Mouse (Mus musculus): ENCODE data around the gene Ntf3. TPM values are rescaled to one million over a fixed set of nuclear protein-coding genes. Genes with fewer than 3 reads are reported as not detected.

Ntf3 gene
- polyA plus RNA-seq, 1 experiment from 2014 or later: 8.3 TPM

DNA sequence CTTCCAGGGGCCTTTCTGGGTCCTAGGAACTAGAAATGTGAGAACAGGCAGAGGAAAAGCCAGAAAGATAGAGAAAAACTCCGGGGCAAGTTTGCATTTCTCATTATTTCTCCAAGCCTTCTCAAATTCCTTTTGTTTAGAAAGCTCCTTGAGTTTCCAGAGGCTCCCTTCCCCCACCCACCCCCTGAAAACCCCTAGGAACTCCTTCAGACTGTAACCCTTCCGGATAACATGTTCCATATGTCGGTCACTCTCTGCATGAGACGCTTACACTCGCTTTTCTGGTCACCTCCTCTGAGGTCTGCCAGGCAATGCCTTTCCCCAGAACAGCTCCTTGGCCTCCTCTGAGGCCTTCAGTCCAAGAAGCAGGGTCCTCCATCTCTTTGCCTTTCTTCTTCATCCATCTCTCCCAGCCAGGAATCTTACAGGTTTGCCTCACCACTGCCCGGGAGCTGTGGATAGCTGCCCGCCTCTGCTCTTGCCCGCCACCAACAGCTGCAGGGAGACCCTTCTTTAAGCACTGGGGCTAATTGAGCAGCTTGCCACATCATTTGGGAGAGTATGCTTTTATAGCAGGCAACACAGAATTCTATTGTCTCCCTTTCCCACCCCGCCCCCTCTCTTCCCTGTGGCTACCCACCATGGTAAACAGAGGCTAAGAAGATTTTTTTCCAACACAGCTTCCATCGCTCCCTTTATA, 51.6 kb downstream of the Ntf3 start:
- no peak for ATAC-seq (ENCODE audit: low read depth)
- WGBS: 43% methylated on average over 10 of the region's 10 CpGs
- Histone ChIP-seq H3K27me3 (no peaks in the 10 kb centered on the region), H3K4me1 (replicated peaks) (peaks cover 8% of the 10 kb centered on the region; the same call in 1 of the 2 replicates), H3K36me3 (no peaks in the 10 kb centered on the region), H3K4me2 (no peak overlapping the region), H3K9ac (no peak overlapping the region), H3K27ac (replicated peaks) (no peak overlapping the region), H3K9me3 (no peaks in the 10 kb centered on the region), H3K4me3 (no peak overlapping the region)

DNA sequence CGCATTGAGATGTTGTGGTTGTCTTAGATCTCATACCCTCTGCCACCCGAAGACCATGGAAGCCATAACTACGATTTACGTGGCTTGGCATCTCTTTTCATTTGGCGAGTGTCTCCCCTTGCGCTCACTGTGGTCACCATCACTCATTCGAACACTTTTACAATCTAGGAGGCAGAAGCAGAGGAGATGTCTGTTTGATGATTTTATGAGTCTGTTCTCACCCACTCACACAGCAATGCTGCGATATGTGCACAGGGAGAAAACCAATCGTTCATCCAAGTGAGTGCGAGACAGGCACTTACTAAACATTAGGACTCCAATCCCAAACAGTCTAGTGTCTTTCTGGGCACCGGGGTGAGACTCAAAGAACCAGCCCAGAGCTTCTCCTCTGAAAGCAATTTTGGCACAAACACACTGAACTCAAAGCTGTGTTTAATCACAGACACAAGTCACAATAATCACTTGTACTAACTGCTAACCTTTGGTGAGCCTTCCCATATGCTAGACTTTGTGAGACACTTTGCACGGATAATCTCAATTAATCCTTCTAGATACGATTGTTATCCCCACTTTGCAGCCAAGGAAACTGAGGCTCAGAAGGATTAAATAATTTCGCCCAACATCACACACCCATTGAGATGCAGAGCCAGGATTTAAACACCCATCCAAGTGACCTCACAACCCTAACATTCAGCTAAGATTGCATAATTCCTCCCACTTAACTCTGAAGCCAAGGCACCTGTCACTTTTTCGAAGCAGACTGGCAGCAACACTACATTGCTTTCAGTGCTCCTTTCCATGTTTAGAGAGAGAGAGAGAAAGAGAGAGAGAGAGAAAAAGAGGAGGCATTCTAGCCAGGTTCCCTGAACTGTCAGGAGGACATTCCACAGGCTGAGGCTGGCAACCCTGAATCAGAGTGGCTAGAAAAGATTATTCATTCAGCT, 55.5 kb downstream of the Ntf3 start:
- 81% methylated on average over 15 of the region's 15 CpGs for WGBS
- no peak for ATAC-seq (ENCODE audit: low read depth)
- Histone ChIP-seq H3K9me3 (no peaks in the 10 kb centered on the region), H3K27me3 (no peaks in the 10 kb centered on the region), H3K27ac (replicated peaks) (no peak overlapping the region), H3K4me3 (no peak overlapping the region), H3K9ac (no peak overlapping the region), H3K4me2 (no peak overlapping the region), H3K36me3 (no peaks in the 10 kb centered on the region), H3K4me1 (replicated peaks) (peaks cover 8% of the 10 kb centered on the region; the same call in 1 of the 2 replicates)

DNA sequence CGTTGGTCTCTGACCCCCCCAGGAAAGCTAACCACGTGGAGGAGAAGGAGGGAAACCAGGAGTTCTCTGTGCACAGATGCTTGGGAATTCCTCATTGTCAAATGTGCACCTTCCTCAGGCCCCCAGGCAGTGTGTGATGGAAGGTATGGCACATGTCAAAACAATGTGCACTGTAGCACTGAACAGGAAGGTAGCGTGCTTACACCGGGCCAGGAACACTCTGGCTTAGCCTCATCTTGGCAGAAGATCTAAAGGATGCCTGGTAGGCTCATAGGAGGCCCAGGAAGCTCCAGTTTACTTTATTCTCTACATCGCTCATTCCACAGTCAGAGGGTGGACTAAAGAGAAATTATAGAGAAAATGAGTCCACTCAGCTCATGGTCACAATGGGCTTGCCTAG, 57.5 kb downstream of the Ntf3 start:
- Histone ChIP-seq H3K4me3 (no peak overlapping the region), H3K36me3 (no peaks in the 10 kb centered on the region), H3K4me2 (no peak overlapping the region), H3K27ac (replicated peaks) (no peak overlapping the region), H3K27me3 (no peaks in the 10 kb centered on the region), H3K9me3 (no peaks in the 10 kb centered on the region), H3K9ac (no peak overlapping the region), H3K4me1 (replicated peaks) (no peaks in the 10 kb centered on the region)
- 87% methylated on average over 5 of the region's 5 CpGs for WGBS
- no peak for ATAC-seq (ENCODE audit: low read depth)

DNA sequence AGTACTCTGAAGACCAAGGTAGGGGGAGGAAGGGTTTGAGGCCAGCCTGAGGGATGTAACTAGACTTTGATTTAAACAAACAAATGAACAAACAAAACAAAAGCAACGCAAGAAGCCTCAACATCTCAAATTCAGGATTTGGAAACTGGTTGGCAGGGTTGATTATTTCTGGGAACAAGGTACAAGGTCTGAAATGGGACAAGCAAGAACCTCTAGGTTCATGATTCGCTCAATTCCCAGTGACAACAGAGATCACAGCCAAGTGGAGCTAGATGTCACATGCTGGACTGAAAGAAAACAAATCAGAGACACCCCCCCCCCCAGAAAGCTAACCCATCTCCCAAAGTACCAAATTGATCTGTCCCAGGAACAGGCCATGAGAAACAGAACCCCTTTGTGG, 57.9 kb downstream of the Ntf3 start:
- ATAC-seq (ENCODE audit: low read depth): no peak
- Histone ChIP-seq H3K9me3 (no peaks in the 10 kb centered on the region), H3K27ac (replicated peaks) (no peak overlapping the region), H3K9ac (no peak overlapping the region), H3K27me3 (no peaks in the 10 kb centered on the region), H3K4me3 (no peak overlapping the region), H3K4me1 (replicated peaks) (no peaks in the 10 kb centered on the region), H3K4me2 (no peak overlapping the region), H3K36me3 (no peaks in the 10 kb centered on the region)
- WGBS: 87% methylated on average over 2 of the region's 2 CpGs

DNA sequence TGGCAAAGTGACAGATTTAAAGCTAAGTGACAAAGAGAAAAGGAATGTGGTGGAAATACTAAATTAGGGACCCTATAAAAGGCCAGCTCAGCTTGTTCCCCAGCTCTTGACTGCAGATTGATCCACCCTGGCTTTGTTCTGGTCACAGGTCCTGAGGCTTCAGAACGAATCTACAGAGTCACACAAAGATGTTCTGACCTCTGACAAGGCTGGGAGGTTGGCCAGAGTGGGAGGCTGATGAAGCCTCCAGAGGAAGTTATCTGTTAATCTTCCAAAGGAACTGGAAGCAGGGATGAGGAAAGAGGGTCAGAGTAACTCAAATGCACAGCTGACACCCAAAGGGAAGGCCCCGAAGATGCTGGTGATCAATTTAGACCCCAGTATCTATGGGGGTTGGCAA, 59.3 kb downstream of the Ntf3 start:
- 59% methylated on average over 2 of the region's 2 CpGs for WGBS
- Histone ChIP-seq H3K4me1 (replicated peaks) (no peaks in the 10 kb centered on the region), H3K9ac (no peak overlapping the region), H3K4me2 (no peak overlapping the region), H3K9me3 (no peaks in the 10 kb centered on the region), H3K4me3 (no peak overlapping the region), H3K36me3 (no peaks in the 10 kb centered on the region), H3K27ac (replicated peaks) (no peak overlapping the region), H3K27me3 (no peaks in the 10 kb centered on the region)
- no peak for ATAC-seq (ENCODE audit: low read depth)

DNA sequence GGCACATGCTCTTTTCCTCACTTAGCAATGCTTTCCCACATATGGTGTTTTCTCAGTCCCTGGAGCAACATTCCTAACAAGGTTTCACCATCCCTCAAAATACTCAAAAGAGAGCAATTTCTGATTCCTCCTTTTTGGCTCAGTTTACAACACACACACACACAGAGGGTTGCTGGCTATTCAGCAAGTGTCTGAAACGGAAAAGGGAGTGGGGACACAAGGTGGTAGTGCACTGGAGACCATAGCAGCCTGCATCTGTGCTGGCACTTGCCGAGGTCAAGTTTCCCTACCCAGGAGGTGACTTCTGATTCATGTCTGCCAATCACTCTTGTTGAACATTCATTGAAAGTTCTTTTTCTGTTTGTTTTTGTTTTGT, 59.9 kb downstream of the Ntf3 start:
- no peaks in the 10 kb centered on the region for H3K27me3 ChIP-seq
- no peaks in the 10 kb centered on the region for H3K36me3 ChIP-seq
- no peaks in the 10 kb centered on the region for H3K9me3 ChIP-seq
- H3K27ac ChIP-seq (replicated peaks): no peak overlapping the region
- H3K4me3 ChIP-seq: no peak overlapping the region
- no peak overlapping the region for H3K4me2 ChIP-seq
- 79% methylated on average over 2 of the region's 2 CpGs for WGBS
- ATAC-seq (ENCODE audit: low read depth): no peak
- no peak overlapping the region for H3K9ac ChIP-seq
- no peaks in the 10 kb centered on the region for H3K4me1 ChIP-seq (replicated peaks)

DNA sequence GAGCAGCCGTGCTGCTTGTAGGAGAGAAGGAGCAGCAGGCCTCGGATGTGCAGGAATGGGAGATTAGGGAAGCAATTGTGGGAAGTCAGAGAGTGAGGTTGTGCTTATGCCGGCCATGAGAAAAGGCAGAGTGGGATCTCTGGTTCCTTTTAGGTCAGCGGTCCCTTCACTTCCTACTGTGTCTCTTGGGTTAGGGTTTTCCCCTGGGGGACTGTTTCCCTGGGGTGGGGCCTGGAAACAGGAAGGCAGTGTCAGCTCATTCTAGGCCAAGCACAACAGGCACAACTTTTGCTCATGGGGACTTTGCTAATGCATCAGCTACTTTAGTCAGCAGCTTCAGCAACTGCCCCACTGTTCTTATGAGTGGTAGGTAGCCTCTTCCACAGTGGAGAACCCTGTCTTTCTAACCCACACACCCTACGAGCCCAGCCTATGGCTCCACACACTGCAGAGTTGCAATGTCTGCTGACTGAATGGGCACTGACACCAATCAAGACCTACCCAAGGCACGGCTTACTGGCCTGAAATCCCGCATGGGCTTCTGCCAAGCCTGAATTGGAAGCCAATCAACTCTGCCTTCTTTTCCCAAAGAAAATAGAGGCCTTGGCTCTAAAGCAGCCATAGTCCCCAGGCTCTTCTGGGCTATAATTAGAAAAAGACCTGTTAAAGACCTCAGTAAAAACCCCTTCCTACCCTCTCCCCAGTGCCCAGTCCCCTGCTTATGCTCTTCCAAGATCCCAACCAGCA, 60.5 kb downstream of the Ntf3 start:
- H3K4me1 ChIP-seq (replicated peaks): no peaks in the 10 kb centered on the region
- H3K9ac ChIP-seq: no peak overlapping the region
- H3K36me3 ChIP-seq: no peaks in the 10 kb centered on the region
- H3K4me3 ChIP-seq: no peak overlapping the region
- 82% methylated on average over 7 of the region's 7 CpGs for WGBS
- no peak overlapping the region for H3K4me2 ChIP-seq
- no peak for ATAC-seq (ENCODE audit: low read depth)
- no peaks in the 10 kb centered on the region for H3K27me3 ChIP-seq
- H3K27ac ChIP-seq (replicated peaks): no peak overlapping the region
- no peaks in the 10 kb centered on the region for H3K9me3 ChIP-seq

DNA sequence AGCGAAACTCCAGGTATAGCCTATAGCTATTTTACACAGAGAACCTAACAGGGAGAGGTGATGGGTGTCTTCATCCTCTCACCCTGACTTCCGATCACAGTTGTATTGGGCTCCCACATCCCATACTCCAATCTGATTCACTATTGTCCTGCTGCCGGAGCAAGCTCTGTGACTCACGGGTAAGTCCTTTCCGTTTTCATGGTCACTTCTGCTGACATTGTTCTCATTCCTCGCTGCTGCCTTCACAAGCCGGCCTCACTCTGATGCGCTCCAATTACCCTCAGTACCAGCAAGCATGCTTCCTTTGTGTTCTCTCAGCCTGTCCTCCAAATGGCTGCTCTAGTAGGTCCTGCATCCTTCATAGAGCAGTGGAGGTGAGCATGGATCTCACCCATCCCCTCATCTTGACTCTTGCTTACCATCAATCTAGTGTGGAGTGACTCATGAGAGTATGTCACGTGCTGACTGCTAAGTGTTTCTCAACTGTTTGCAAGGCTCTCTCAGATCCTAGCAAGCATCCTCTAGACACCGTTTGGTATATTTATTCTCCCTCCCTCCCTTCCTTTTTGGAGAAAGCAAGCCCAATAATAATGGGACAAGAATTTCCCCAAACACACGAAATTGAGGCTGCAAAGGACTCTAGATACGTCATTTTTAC, 61.5 kb downstream of the Ntf3 start:
- ATAC-seq (ENCODE audit: low read depth): no peak
- no peak overlapping the region for H3K4me3 ChIP-seq
- no peaks in the 10 kb centered on the region for H3K36me3 ChIP-seq
- H3K9me3 ChIP-seq: no peaks in the 10 kb centered on the region
- H3K9ac ChIP-seq: no peak overlapping the region
- no peak overlapping the region for H3K4me2 ChIP-seq
- no peak overlapping the region for H3K27ac ChIP-seq (replicated peaks)
- H3K27me3 ChIP-seq: no peaks in the 10 kb centered on the region
- WGBS: 80% methylated on average over 12 of the region's 12 CpGs
- H3K4me1 ChIP-seq (replicated peaks): no peaks in the 10 kb centered on the region

DNA sequence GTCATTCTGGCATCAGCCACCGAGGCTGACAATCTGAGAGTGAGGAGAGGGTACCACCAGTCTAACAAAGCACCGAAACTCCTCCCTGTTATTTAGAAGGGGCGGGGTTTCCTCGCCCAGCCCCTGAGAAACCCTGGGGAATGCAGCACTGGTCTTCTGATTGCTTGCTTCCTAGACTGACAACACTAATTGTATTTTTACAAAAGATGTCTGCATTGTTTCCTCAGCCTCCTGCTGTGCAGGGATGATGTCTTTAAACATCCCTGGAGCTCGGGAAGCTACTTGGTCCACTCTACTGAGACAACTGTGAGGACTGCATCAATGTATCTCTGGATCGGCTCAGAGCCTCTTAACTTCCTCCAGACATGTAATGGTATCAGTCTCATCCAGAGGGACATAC, 64.1 kb downstream of the Ntf3 start:
- no peak for ATAC-seq (ENCODE audit: low read depth)
- 69% methylated on average over 6 of the region's 6 CpGs for WGBS
- Histone ChIP-seq H3K4me3 (no peak overlapping the region), H3K4me1 (replicated peaks) (no peaks in the 10 kb centered on the region), H3K4me2 (no peak overlapping the region), H3K36me3 (no peaks in the 10 kb centered on the region), H3K27ac (replicated peaks) (no peak overlapping the region), H3K9me3 (no peaks in the 10 kb centered on the region), H3K9ac (no peak overlapping the region), H3K27me3 (no peaks in the 10 kb centered on the region)

DNA sequence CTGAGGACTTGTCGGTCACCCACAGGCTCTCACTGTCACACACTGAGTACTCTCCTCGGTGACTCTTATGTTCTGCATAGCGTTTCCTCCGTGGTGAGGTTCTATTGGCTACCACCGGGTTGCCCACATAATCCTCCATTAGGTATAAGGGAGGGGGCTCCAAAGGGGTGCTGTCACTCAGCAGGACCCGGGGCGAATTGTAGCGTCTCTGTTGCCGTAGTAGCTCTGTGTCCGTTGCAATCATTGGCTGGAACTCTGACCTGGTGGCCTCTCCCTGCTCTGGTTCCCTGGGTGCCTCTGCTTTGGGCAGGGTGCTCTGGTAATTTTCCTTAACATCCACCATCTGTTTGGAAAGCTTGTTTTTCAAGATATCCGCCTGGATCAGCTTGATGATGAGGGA, 64.7 kb downstream of the Ntf3 start:
- Histone ChIP-seq H3K27ac (replicated peaks) (no peak overlapping the region), H3K4me2 (no peak overlapping the region), H3K4me1 (replicated peaks) (no peaks in the 10 kb centered on the region), H3K9me3 (no peaks in the 10 kb centered on the region), H3K9ac (no peak overlapping the region), H3K36me3 (no peaks in the 10 kb centered on the region), H3K4me3 (no peak overlapping the region), H3K27me3 (no peaks in the 10 kb centered on the region)
- 92% methylated on average over 11 of the region's 11 CpGs for WGBS
- ATAC-seq (ENCODE audit: low read depth): no peak

DNA sequence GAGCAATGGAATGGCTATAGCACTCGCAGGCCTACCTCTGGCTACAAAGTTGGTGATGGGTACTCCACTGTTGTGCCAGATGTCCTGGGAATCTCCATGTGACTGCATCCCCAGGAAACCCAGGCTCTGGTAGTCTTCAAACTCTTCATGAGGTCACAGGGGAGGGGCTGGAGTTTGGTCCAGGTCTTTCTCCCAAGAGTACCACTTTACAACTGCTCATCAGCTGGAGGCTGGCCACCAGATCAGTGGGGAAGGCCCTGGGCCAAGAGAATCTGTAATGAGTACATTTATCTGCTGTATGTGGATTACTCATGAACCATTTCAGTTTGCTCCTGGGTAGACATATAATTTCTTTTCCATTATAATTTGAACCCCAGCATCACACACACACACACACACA, 66.1 kb downstream of the Ntf3 start:
- Histone ChIP-seq H3K36me3 (no peaks in the 10 kb centered on the region), H3K4me3 (no peak overlapping the region), H3K9me3 (no peaks in the 10 kb centered on the region), H3K27ac (replicated peaks) (no peak overlapping the region), H3K4me2 (no peak overlapping the region), H3K4me1 (replicated peaks) (no peaks in the 10 kb centered on the region), H3K9ac (no peak overlapping the region), H3K27me3 (no peaks in the 10 kb centered on the region)
- WGBS: 91% methylated on average over 1 of the region's 1 CpGs
- no peak for ATAC-seq (ENCODE audit: low read depth)

DNA sequence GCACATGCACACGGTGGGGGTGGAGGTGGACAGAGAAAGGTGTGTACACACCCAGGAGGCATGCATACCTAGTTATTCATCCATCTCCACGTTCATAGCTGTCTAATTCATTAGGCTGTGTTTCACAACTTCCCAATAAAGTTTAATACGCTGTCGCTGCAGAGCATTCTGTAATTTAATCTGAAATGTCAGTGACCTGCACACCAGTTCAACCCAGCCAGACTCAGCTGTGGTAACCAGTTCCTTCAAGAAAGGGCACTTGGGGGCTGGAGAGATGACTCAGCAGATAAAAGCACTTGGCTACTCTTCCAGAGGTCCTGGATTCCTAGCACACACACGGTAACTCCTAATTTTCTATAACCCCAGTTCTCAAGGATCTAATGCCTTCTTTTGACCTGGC, 69.2 kb downstream of the Ntf3 start:
- Histone ChIP-seq H3K27me3 (no peaks in the 10 kb centered on the region), H3K9me3 (no peaks in the 10 kb centered on the region), H3K4me3 (no peak overlapping the region), H3K4me2 (no peak overlapping the region), H3K36me3 (no peaks in the 10 kb centered on the region), H3K9ac (no peak overlapping the region), H3K27ac (replicated peaks) (no peak overlapping the region), H3K4me1 (replicated peaks) (no peaks in the 10 kb centered on the region)
- ATAC-seq (ENCODE audit: low read depth): no peak
- 88% methylated on average over 5 of the region's 5 CpGs for WGBS
